Mouse (Mus musculus) cerebellum, adult 2 months (tissue): ENCODE data around the gene Eps8l2. TPM values are rescaled to one million over a fixed set of nuclear protein-coding genes. Genes with fewer than 3 reads are reported as not detected.
A peak's percentile ranks its signal among the peaks of the same experiment; 100 is the strongest.

Experiments
- DNase-seq, 2 experiments: peaks; one replicate each; pipeline ENCODE4 v3.0.0; 2021
- H3K27ac ChIP-seq: fragments of 200-500 bp; 2 replicates; pipeline ENCODE4 v1.5.1; 2012; ENCODE audit warnings: low read length, control low read depth, inconsistent platforms; ENCODE audit not compliant: insufficient read depth
- H3K27me3 ChIP-seq: fragments of 200-500 bp; 2 replicates; pipeline ENCODE4 v1.6.1; 2012; ENCODE audit warnings: inconsistent platforms, mild to moderate bottlenecking, low read length, moderate library complexity; ENCODE audit not compliant: control insufficient read depth, insufficient read depth
- H3K4me1 ChIP-seq: fragments of 200-500 bp; 2 replicates; pipeline ENCODE4 v1.6.1; 2011; ENCODE audit warnings: low read length; ENCODE audit not compliant: control insufficient read depth, insufficient read depth
- H3K4me3 ChIP-seq: fragments of 200-500 bp; replicated peaks from 2 replicates; pipeline ENCODE3; 2011; ENCODE audit warnings: mild to moderate bottlenecking, low read depth, low read length, control low read depth; ENCODE audit not compliant: insufficient read depth
- CTCF ChIP-seq: fragments of 200-500 bp; IDR thresholded peaks from 2 replicates; pipeline ENCODE4 v1.5.1; 2011; ENCODE audit warnings: low read depth, mild to moderate bottlenecking, control low read depth, low read length, moderate library complexity, borderline replicate concordance; ENCODE audit not compliant: insufficient read depth
- POLR2A ChIP-seq: fragments of 200-500 bp; IDR thresholded peaks from 2 replicates; pipeline ENCODE4 v1.6.1; 2011; ENCODE audit warnings: low read length, control low read depth, borderline replicate concordance; ENCODE audit not compliant: insufficient read depth
- WGBS: fragments of 180-500 bp; shearing (Covaris S2); methylation state at CpG from one replicate; pipeline ENCODE4 v1.1.7; 2018; 5-methylcytosine and 5-hydroxymethylcytosine counted together
- polyA plus RNA-seq: library from polyadenylated mRNA; depleted of rRNA; stranded (reverse); fragments of >200 nt; gene quantifications from 2 replicates; pipeline ENCODE4 v1.2.3, GENCODE M21; 2012

Eps8l2 gene
- polyA plus RNA-seq, 1 experiment, result 77.3 TPM

GRCm38 (mm10) chr7:141319446-141319845 is 19.2 kb upstream of the Eps8l2 start:
- TF ChIP-seq CTCF (no peak), POLR2A (no peak)
- H3K4me1 ChIP-seq, result peaks cover 3% of the 10 kb centered on the region
- 76% methylated on average over 2 of the region's 2 CpGs for WGBS

DNA sequence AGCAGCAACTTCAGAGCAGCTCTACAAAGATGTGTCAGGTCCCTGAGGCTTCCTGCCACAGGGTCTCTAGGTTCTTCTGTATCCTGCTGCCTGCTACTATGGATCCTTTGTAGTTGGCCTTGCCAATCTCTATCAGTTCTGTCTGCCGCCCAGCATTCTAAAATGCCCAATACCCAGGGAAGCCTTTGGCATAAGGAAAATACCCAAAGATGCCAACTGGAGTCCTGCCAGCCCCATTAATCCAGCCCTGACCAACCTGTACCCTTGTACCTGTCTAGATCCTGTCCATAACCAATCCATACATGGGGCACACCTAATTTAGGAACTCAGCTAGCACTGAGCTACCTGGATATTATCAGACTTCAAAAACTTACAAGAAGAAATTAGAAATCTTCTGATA is 14.0 kb upstream of the Eps8l2 start:
- H3K4me1 ChIP-seq, result peaks cover 18% of the 10 kb centered on the region
- WGBS, result 18% methylated on average over 1 of the region's 1 CpGs
- DNase-seq, result peak in 1 of 2 experiments; percentile 45
- H3K27me3 ChIP-seq, result no peaks in the 10 kb centered on the region
- no peak for TF ChIP-seq CTCF
- no peak for TF ChIP-seq POLR2A
- no peak overlapping the region for H3K4me3 ChIP-seq
- H3K27ac ChIP-seq, result no peak overlapping the region

More at GRCm38 (mm10) chr7:141319446-141319845, 19.2 kb upstream of the Eps8l2 start:
- no peaks in the 10 kb centered on the region for H3K27me3 ChIP-seq
- H3K27ac ChIP-seq, result no peak overlapping the region
- DNase-seq, result no peak
- no peak overlapping the region for H3K4me3 ChIP-seq

DNA sequence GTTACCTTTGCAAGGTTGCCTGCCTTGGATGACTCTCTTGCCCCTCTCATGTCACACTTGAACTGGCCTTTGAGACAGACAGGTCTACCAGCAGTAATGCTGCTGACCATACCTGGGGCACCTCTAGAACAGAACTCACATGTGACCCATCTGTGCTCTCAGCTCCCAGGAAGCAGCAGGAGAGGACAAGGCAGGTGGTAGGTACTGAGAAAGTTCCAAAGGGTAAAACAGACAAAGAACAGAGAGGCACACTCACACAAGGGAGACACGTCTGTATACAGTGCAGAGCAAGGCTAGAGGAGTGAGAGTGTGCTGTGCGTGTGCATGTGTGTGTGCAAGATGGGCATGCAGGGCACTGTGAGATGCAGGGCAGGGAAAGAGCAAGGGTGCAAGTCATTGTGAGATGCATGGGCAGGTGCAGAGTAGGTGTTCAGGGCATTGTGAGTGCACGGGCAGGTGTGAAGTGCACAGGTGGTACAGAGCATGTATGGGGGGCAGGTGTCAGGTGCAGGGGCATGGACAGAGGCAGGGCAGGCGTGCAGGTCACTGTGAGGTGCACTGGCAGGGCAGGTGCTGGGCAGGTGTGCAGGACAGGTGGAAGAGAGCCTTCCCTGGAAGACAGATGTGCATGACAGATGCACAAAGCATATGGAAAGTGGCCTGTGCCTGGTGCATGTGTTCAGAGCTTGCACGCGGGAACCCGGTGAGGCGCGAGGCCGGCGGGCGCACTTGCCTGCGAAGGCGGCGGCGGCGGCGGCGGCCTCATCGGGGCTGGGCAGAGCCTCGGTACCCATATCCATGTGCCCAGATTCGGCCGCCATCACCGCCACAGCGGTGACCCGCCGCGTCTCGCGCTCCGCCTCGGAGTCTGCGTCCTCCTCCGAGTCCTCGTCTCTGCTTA is 11.9 kb upstream of the Eps8l2 start:
- Histone ChIP-seq H3K4me3 (peak overlapping the region; percentile 74), H3K27me3 (no peaks in the 10 kb centered on the region), H3K4me1 (peaks cover 18% of the 10 kb centered on the region), H3K27ac (peak overlapping the region; percentile 82)
- peak in 1 of 2 experiments; percentile 63 for DNase-seq
- 1% methylated on average over 33 of the region's 35 CpGs for WGBS
- TF ChIP-seq POLR2A, result no peak
- TF ChIP-seq CTCF, result no peak

- Histone ChIP-seq H3K4me3 (peak within 1 kb of the TSS; percentile 92), H3K27ac (peak within 1 kb of the TSS; percentile 99), H3K27me3 (no peaks in the 10 kb centered on the region), H3K4me1 (peaks cover 18% of the 10 kb centered on the region)
- under 1% methylated on average over 102 of the region's 105 CpGs for WGBS
- TF ChIP-seq CTCF (no peak), POLR2A (peak; percentile 74)
- DNase-seq, result peak; percentile 99 to 100
These were observed 11.0 kb upstream of the Eps8l2 start, which contains the start of the genes Deaf1 and Tmem80 for GRCm38 (mm10) chr7:141327469-141328372. Gene Deaf1, minus strand, starts transcription at chr7:141327690. Gene Tmem80, plus strand, starts transcription at chr7:141327739.

GRCm38 (mm10) chr7:141328373-141328990 is 10.2 kb upstream of the Eps8l2 start:
- Histone ChIP-seq H3K27ac (peak overlapping the region; percentile 69), H3K4me3 (peak overlapping the region; percentile 92), H3K4me1 (peaks cover 18% of the 10 kb centered on the region), H3K27me3 (no peaks in the 10 kb centered on the region)
- TF ChIP-seq POLR2A, result no peak
- no peak for TF ChIP-seq CTCF
- DNase-seq, result no peak
- 12% methylated on average over 24 of the region's 24 CpGs for WGBS

DNA sequence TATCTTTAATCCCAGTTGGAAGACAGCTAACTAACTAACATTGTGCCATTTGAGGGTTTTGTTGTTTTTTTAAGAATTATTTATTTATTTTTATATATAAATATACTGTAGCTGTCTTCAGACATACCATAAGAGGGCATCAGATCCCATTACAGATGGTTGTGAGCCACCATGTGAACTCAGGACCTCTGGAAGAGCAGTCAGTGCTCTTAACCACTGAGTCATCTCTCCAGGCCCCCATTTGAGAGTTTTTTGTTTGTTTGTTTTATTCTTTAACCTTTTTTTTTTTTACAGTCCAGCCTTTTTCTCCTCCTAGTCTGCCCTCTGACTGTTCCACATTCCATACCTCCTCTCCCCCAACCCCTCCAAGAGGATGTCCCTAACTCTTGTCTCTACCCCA is 8.0 kb upstream of the Eps8l2 start:
- no peak for TF ChIP-seq CTCF
- TF ChIP-seq POLR2A, result no peak
- DNase-seq, result no peak
- no peaks in the 10 kb centered on the region for H3K27me3 ChIP-seq

DNA sequence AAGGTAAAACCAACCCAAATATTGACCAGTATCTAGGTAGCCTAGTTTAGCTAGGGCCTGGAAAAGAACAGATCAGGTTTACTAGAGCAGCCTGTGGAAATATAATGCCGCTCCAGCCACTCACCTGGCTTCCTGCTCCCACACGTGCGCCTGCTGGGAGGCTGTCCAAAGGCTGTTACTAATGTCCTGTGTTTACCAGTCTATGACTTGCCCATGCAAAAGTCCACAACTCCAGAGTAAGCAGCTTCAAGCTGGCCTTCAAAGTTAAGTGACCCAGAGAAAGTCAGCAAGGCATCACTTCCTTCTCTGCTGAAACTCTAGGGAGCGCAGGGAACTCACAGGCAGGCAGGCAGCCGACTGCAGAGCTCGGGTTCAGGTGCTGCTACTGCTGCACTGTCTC is 6.7 kb upstream of the Eps8l2 start:
- no peak overlapping the region for H3K4me3 ChIP-seq
- peaks cover 19% of the 10 kb centered on the region for H3K4me1 ChIP-seq
- 77% methylated on average over 6 of the region's 6 CpGs for WGBS
- H3K27ac ChIP-seq, result no peak overlapping the region
- DNase-seq, result no peak
- TF ChIP-seq POLR2A (no peak), CTCF (no peak)
- H3K27me3 ChIP-seq, result no peaks in the 10 kb centered on the region

More for the DNA sequence above, 8.0 kb upstream of the Eps8l2 start:
- H3K27ac ChIP-seq, result no peak overlapping the region
- no peak overlapping the region for H3K4me3 ChIP-seq
- H3K4me1 ChIP-seq, result peaks cover 24% of the 10 kb centered on the region
